Mouse (Mus musculus) yolk sac, embryonic 10.5 days (tissue): ENCODE data around the gene Crtac1.

Experiments
- DNase-seq: peaks from one replicate; pipeline ENCODE4 v3.0.0-alpha.2; 2017; ENCODE audit warnings: low spot score

The Crtac1 gene

DNA sequence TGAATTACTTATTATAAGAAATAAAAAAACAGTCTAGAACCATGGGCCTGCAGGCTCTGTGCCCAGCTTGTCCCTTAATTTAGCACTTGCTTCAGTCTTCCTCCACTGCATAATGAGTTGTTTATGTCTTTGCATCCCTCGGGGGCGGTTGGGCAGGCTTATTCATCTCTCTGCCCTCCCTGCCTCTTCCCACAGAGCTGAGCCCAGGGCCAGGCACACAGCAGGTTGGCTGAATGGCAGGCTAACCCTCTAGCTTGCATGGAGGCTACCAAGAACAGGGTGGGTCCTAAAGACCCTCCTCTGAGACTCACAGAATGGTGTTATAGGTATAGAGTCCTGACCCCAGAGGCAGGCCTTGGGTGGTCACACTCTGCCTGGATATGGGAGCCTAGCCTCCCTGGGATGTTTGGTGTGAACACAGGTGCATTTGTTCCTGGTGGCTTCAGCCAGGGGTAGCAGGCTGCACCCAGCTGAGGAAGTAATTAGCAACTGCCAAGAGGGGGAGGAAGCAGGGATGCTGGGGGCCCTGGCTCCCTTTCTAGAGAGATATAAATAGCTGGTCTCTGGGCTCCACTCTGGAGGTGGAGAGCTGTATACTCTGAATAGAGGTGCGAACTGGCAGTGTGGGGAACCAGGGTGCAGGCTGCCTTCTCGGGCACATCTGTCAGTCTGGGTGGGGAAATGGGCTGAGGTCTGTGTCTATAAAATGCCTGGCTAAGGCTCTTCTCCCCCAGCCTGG lies 193.8 kb downstream of the Crtac1 start:
- DNase-seq: no peak
